Mouse (Mus musculus): ENCODE results near the gene Erich6b.

Gene Erich6b

DNA sequence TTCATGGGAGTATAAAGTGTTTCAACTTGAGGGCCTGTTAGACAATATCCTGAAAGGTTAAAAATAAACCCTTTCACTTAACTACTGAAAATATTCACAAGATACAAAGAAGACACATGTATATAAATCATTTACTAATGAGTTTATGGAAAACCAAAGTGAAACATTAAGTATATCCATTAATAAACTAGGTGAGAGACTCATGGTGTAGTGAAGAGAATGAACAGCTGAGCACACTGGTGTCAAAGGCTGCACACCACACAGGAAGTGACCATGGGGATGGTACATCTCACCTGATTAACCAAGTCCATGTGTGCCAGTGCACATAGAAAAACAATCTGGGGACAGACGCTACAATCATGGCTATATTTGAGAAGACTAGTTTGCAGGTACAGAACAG is 66.9 kb downstream of the Erich6b start:
- no peak for DNase-seq

DNA sequence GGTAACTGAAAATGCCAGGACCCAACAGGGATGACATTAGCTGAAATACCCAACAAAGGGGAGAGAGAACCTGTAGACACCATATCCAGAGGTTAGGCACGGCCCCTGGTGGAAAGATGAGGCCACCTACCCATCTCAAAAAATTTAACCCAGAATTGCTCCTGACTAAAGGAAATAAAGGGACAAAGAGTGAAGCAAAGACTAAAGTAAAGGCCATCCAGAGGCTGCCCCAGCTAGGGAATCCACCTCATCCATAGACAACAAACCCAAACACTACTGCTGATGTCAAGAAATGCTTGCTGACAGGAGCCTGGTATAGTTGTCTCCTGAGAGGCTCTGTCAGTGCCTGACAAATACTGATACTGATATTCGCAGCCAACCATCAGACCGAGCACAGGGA is 69.7 kb downstream of the Erich6b start:
- DNase-seq, result no peak

DNA sequence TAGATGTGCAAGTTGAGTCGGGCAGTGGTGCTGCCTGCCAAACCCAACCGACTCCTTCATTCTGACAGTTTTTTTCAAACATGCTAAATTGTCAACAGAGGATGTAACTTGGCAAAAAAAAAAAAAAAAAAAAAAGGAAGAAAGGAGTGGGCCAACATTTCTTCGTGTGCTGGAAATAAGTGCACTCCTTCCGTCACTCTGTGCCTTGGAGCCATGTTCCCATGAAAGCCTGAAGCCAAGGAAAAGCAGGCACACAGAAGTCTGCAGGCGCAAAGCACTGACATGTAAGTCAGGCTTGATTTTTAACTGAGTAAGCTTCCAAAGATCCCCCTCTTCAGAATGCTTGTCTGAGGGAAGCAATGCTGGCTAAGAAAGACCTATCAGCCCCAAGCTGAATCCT is 70.6 kb downstream of the Erich6b start:
- no peak for DNase-seq

DNA sequence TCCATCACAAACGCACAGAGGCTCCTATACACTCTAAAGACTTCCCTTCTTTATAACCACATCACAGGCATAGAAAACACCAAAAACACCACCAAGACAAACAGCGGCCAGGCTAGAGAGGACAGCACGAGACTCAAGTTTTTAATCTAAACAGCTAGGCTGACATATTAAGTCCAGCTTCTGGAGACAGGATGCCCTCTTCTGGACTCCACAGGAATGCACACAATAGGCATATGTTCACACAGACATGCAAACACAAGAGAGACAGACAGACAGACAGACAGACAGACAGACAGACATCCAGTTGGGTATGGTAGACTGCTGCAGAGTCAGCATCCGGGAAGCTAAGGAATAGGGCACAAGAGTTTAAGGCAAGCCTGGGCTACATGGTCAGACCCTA is 71.6 kb downstream of the Erich6b start:
- DNase-seq, result no peak

DNA sequence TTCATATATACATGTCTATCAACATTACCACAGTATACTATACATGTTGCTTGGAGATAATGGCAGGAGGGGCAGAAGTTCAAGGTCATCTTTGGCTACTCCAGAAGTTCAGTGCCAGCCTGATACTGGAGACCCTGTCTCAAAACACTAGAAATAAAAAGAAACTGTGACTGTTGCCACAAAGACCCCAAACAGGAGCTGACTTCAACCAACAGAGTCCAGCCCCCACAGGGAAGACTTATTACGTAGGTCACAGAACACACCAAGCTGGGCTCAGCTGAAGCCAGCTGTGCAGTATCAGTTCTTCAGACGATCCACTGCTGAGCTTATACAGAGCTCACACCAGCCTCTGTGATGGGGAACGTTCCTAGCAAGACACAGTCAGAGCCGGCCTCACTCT is 74.4 kb downstream of the Erich6b start:
- DNase-seq, result no peak

Measured in cerebellum, adult 11 months (tissue).